Mouse (Mus musculus): ENCODE measurements at regions not wholly inside any gene's neighbourhood (a gene's known extent, or its start where the extent isn't known, plus 50 kb on each side); places are given as distances from the start of the nearest gene placed in this dataset.

- no peak for DNase-seq (ENCODE audit: low spot score)
Observed at GRCm38 (mm10) chr13:57282816-57283215, 387.0 kb upstream of the Trpc7 start.

DNA sequence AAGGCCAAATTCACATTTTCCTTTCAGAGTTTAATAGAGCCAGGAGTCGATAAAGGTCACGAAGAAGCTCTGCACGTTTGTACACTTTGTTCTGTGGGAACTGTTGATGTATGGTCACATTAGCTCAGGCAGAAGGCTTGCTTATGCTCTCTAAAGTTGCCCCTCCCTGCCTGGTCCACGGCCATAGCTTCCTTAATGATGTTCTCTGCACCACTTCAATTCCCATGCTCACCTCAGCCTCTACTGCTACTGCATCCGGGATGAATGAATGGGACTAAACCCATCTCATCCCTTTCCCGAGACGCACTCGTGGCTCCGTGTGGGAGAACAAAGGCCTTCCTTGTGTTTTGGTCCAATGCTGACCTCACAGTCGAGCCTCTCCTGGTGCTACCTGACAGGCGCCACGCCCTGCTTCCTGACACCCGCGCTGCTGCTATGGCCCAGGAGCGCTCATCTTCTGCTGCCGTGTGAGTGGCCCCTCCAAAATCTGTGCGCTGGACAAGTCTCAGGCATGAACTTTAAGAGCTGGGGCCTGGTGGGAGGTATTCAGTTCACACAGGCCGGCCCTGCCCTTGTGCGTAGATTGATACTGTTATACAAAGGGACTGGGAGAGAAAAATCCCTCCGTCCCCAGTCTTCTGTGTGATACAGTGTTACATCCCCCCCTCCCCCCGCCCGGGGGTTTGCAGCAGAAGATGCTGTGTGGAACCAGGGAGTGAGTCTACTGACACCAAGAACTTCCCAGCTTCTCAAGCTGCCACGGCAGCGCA lies 386.3 kb upstream of the Trpc7 start:
- DNase-seq (ENCODE audit: low spot score), result no peak

GRCm38 (mm10) chr13:57281504-57281903 lies 385.7 kb upstream of the Trpc7 start:
- no peak for DNase-seq (ENCODE audit: low spot score)

- DNase-seq (ENCODE audit: low spot score), result no peak
Observed at GRCm38 (mm10) chr13:57278580-57278979, 382.8 kb upstream of the Trpc7 start.

DNA sequence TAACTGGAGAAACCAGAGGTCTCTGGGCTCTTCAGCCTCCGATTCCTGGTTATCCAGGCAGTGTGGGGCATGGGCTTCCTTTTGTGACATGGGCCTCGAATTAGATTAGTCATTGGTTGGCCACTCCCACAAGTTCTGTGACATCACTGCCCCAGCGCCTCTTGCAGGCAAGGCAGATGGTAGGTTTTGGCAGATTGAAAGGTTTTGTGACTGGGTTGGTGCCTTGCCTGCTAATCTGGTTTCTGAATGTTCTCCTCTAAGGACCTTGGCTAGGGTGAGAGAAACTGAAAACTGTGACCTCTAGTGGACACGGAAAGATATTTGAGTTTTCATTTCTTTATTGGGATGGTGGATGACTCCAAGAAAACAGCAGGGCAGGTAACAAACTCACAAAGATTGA lies 381.3 kb upstream of the Trpc7 start:
- no peak for DNase-seq (ENCODE audit: low spot score)

GRCm38 (mm10) chr13:57275871-57276270 lies 380.1 kb upstream of the Trpc7 start:
- DNase-seq (ENCODE audit: low spot score), result no peak

- DNase-seq (ENCODE audit: low spot score), result no peak
Observed at GRCm38 (mm10) chr13:57273593-57273992, 377.8 kb upstream of the Trpc7 start.

GRCm38 (mm10) chr13:57269614-57270013 lies 373.8 kb upstream of the Trpc7 start:
- no peak for DNase-seq (ENCODE audit: low spot score)

GRCm38 (mm10) chr13:57259920-57260319 lies 364.1 kb upstream of the Trpc7 start:
- DNase-seq (ENCODE audit: low spot score), result peak; percentile 33

DNA sequence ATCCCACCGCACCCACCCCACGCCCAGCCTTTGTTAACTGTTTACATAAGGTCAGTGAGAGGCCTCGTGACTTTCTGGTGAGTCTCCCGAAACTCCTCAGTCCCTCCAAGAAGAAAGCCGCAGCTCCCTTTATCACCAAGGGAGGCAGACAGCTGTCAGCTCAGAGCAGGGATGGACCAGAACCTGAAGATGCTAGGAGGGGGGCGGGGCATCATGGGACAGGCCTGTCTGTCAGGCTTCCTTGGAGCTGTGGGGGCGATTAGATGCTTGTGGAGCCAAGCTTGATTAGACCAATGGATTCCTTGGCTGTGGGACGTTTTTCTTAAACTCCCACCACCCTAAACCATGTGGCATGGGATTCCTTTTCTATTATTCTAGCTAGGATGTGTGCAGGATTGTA lies 363.7 kb upstream of the Trpc7 start:
- DNase-seq (ENCODE audit: low spot score), result no peak

GRCm38 (mm10) chr13:57255920-57256319 lies 360.1 kb upstream of the Trpc7 start:
- no peak for DNase-seq (ENCODE audit: low spot score)

DNA sequence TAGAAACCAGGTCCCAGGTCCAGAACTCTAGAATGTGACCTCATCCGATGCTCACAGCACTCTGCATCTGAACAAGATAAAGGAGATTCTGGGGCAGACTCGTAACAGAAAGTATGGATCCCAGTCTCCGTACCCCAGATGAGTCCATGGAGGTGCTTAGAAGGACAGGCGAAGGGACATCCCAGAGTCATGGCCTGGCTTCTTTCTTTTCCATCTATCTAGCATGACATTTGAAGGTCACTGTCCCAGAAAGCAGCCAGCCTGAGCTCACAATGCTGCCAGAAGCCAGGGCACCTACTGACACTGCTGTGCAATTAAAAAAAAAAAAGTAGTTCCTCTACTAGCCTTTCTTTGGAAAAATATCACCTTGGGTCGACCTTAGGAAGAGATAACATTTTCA lies 354.1 kb upstream of the Trpc7 start:
- no peak for DNase-seq (ENCODE audit: low spot score)

GRCm38 (mm10) chr13:57249401-57249800 lies 353.6 kb upstream of the Trpc7 start:
- DNase-seq (ENCODE audit: low spot score), result no peak

GRCm38 (mm10) chr13:57246238-57246963 lies 350.6 kb upstream of the Trpc7 start:
- no peak for DNase-seq (ENCODE audit: low spot score)

DNA sequence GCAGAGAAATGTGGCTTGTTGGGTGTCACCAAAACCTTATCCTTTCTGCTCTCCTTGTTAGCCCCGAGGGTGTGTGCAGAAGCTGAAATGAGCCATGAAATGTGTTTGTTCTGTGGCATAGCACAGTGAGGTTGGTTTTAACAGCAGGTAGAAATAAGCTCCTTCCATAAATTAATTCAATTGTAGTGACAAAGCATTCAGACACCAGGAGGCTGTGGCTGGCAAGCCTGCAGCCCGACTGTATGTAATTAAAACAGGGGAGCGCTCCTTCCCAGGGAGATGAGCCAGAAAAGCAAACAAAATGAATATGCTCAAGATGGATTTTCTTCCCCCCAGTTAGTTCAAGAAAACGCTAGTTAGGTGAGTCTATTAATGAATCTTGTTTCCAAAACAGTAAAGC lies 341.1 kb upstream of the Trpc7 start:
- no peak for DNase-seq (ENCODE audit: low spot score)

- DNase-seq (ENCODE audit: low spot score), result no peak
Observed at GRCm38 (mm10) chr13:57236211-57236610, 340.4 kb upstream of the Trpc7 start.

GRCm38 (mm10) chr13:57232906-57233305 lies 337.1 kb upstream of the Trpc7 start:
- DNase-seq (ENCODE audit: low spot score), result no peak

- no peak for DNase-seq (ENCODE audit: low spot score)
Observed at GRCm38 (mm10) chr13:57231666-57232065, 335.9 kb upstream of the Trpc7 start.

DNA sequence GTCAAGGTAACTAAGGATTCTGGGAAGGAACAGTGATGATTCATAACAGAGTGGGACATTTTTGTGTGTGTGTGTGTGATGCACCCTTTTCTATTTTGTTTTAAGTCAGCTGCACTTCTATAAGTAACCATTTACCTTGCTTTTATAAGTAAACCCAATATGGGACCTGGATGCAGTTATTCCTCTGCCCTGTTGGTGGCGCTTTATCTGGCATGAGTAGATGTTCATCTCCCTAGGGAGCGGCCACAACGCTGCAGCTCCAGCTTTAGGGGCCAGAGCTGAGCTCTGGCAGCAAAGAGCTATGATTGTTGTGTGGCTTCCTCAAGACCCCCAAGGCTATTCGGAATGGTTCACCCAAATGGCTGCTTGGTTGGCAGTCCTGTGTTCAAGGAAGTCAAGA lies 334.5 kb upstream of the Trpc7 start:
- DNase-seq (ENCODE audit: low spot score), result no peak

DNA sequence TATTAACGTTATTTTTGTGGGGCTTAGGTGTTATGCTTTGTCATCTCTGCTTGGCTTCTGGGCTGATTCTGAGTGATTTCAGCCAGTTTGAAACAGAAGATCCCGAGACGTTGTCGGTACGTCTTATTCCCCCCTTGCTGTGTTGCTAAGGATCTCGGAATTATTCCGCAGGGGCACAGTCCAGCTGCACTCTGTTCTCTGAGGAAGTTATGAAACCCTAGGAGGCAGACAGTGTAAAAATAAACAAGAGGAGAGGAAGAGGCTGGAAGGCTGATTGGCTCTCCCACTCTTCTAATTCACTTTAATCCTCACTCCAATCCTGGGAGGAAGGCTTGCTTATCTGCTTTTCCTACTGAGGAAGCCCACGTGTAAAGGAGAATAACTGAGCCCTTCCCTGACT lies 325.3 kb upstream of the Trpc7 start:
- no peak for DNase-seq (ENCODE audit: low spot score)

- DNase-seq (ENCODE audit: low spot score), result no peak
Observed at GRCm38 (mm10) chr13:57216161-57216560, 320.4 kb upstream of the Trpc7 start.

DNA sequence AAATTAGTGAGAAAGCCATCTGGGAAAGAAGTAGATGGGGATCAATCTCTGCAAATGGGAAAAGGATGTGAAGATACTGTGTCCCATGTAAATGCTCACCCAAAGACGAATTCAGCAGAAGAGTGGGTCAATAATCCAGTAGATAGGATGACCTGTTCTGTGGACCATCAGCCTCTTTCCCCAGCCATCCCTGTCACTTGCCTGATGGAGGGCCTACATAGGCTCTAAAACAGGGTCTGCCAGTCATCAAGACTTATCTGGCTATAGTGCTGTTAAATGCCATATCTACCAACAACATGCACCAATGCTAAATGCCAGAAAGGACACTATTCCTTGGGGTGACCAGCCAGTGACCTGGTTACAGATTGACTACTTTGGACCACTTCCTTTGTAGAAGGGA lies 316.5 kb upstream of the Trpc7 start:
- no peak for DNase-seq (ENCODE audit: low spot score)

DNA sequence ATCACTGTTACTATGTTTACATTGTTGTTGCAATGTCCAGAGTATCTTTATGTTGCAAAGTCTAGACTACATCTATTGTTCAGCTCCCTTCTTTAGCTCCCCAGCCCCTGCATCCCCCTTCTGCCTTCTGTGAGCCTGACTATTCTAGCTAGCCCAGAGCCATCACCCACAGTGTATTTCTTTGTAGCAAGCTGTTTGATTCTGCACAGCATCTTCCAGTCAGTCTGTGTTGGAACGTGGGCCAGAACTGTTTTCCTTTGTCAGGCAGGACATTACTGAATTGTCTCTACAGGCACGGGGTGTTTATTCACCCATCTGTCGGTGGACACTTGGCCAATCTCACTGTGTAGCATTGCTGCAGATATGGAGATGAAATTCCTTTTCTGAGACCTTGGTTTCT lies 295.4 kb upstream of the Trpc7 start:
- no peak for DNase-seq (ENCODE audit: low spot score)

DNA sequence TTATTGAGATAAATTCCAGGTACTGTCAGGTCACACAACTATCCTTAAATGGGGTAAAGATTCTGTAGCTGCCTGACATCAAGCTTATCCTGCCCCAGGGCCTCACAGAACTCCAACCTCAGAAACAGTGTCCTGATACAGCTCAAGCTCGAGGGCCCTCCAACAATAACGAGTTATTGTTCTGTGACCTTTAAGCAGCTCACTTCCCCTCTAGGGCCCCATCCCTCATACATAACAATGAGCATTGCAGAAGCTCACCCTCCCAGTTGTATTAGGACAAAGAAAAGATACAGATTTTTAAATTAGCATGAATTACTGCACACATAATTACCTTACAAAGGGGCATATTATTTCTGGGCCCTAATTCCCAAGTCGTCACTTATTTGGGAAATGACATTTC lies 293.5 kb upstream of the Trpc7 start:
- no peak for DNase-seq (ENCODE audit: low spot score)

Measured in urinary bladder, postnatal 10 days (tissue).